Mouse (Mus musculus) lung, embryonic 14.5 days (tissue): ENCODE data around the gene Hhipl2. TPM values are rescaled to one million over a fixed set of nuclear protein-coding genes. Genes with fewer than 3 reads are reported as not detected.
"Not testable (repeated sequence)": the region's sequence is repeated elsewhere in the genome, so short reads cannot be mapped to it uniquely, and the experiment has no call there.

Experiments used
- ATAC-seq: fragments of 200-750 bp; cut with Nextera tagmentation; 2 replicates; pipeline ENCODE4 v1.8.0; 2017; ENCODE audit warnings: mild to moderate bottlenecking, moderate TSS enrichment, moderate library complexity; ENCODE audit not compliant: insufficient read depth
- DNase-seq: peaks from one replicate; pipeline ENCODE4 v3.0.0-alpha.2; 2015
- H3K27ac ChIP-seq: fragments of 300-500 bp; sonication (generic); 2 replicates; pipeline ENCODE4 v1.5.1; 2014; ENCODE audit warnings: low read depth, mild to moderate bottlenecking, moderate library complexity
- H3K27me3 ChIP-seq: fragments of 300-500 bp; sonication (generic); 2 replicates; pipeline ENCODE4 v1.6.1; 2014; ENCODE audit warnings: low read length, control low read depth; ENCODE audit not compliant: insufficient read depth
- H3K36me3 ChIP-seq: fragments of 300-500 bp; sonication (generic); 2 replicates; pipeline ENCODE4 v1.6.1; 2014; ENCODE audit warnings: control low read depth; ENCODE audit not compliant: insufficient read depth
- H3K4me1 ChIP-seq: fragments of 300-500 bp; sonication (generic); 2 replicates; pipeline ENCODE4 v1.6.1; 2014; ENCODE audit warnings: antibody characterized with exemption, control low read depth; ENCODE audit not compliant: insufficient read depth
- H3K4me2 ChIP-seq: fragments of 300-500 bp; sonication (generic); 2 replicates; pipeline ENCODE4 v1.6.1; 2014; ENCODE audit warnings: mild to moderate bottlenecking
- H3K4me3 ChIP-seq: fragments of 300-500 bp; sonication (generic); 2 replicates; pipeline ENCODE4 v1.5.1; 2014; ENCODE audit warnings: low read depth, low read length
- H3K9ac ChIP-seq: fragments of 300-500 bp; sonication (generic); 2 replicates; pipeline ENCODE4 v1.6.1; 2014
- H3K9me3 ChIP-seq: fragments of 300-500 bp; sonication (generic); 2 replicates; pipeline ENCODE4 v1.6.1; 2016; ENCODE audit warnings: low read depth, low read length, control low read depth
- CTCF ChIP-seq: IDR thresholded peaks from 2 replicates; pipeline ENCODE4 v1.5.1; 2016; ENCODE audit warnings: antibody characterized with exemption, low read depth
- WGBS: fragments of 180-500 bp; shearing (Covaris S2); extraction: QIAGEN DNeasy Blood & Tissue Kit; methylation state at CpG from one replicate; pipeline ENCODE4 v1.1.7; 2014; 5-methylcytosine and 5-hydroxymethylcytosine counted together
- polyA plus RNA-seq: library from polyadenylated mRNA; unstranded; fragments of >200 nt; fragmentation: Nextera tagmentation; extraction: Ambion mirVana; gene quantifications from 2 replicates; pipeline ENCODE4 v1.2.1, GENCODE M21; 2014

Hhipl2 gene
- polyA plus RNA-seq = 0.14 TPM in 1 of 2 replicates, not detected in the other

GRCm38 (mm10) chr1:183417873-183418272 is at the start of gene Hhipl2:
Gene Hhipl2, plus strand, starts transcription at chr1:183418215.
- H3K27me3 ChIP-seq = no peaks in the 10 kb centered on the region
- DNase-seq = peak; percentile 55
- no peak for TF ChIP-seq CTCF
- H3K4me1 ChIP-seq = no peaks in the 10 kb centered on the region
- H3K9ac ChIP-seq = no peak within 1 kb of the TSS
- H3K27ac ChIP-seq = no peak within 1 kb of the TSS
- no peak within 1 kb of the TSS for H3K4me3 ChIP-seq
- no peak within 1 kb of the TSS for H3K4me2 ChIP-seq
- H3K9me3 ChIP-seq = no peaks in the 10 kb centered on the region
- H3K36me3 ChIP-seq = no peaks in the 10 kb centered on the region
- 49% methylated on average over 12 of the region's 12 CpGs for WGBS
- ATAC-seq = peak; percentile 54; the same call in 1 of the 2 replicates

- H3K4me1 ChIP-seq = no peaks in the 10 kb centered on the region; the same call in 1 of the 2 replicates
- ATAC-seq (peak; percentile 72), DNase-seq (peak; percentile 37)
- H3K27ac ChIP-seq = peak overlapping the region; percentile 46; the same call in 1 of the 2 replicates
- H3K27me3 ChIP-seq = no peaks in the 10 kb centered on the region
- peaks cover 23% of the 10 kb centered on the region for H3K36me3 ChIP-seq
- whole genome bisulfite sequencing = 2% methylated on average over 54 of the region's 56 CpGs
- H3K4me3 ChIP-seq = peak overlapping the region; percentile 93
- no peaks in the 10 kb centered on the region for H3K9me3 ChIP-seq
- H3K4me2 ChIP-seq = peak overlapping the region; percentile 80
- TF ChIP-seq CTCF = 0 out of 2 replicates have a peak, but pooled peaks have one; percentile 8
- peak overlapping the region; percentile 91 for H3K9ac ChIP-seq
Measured at GRCm38 (mm10) chr1:183368601-183369400, 49.2 kb upstream of the Hhipl2 start.

- peak; percentile 13; the same call in 1 of the 2 replicates for TF ChIP-seq CTCF
Measured at GRCm38 (mm10) chr1:183369427-183370014, 48.5 kb upstream of the Hhipl2 start, which contains the start of gene Mia3. Gene Mia3, minus strand, starts transcription at chr1:183369553.

GRCm38 (mm10) chr1:183374728-183375127 is 43.3 kb upstream of the Hhipl2 start:
- Histone ChIP-seq H3K36me3 (no peaks in the 10 kb centered on the region), H3K4me3 (no peak overlapping the region), H3K9me3 (no peaks in the 10 kb centered on the region), H3K27me3 (no peaks in the 10 kb centered on the region), H3K9ac (no peak overlapping the region), H3K4me1 (no peaks in the 10 kb centered on the region), H3K27ac (no peak overlapping the region), H3K4me2 (no peak overlapping the region)
- 0 out of 2 replicates have a peak, but pooled peaks have one; percentile 7 for TF ChIP-seq CTCF
- ATAC-seq (no peak), DNase-seq (no peak)
- 75% methylated on average over 5 of the region's 5 CpGs for WGBS

More at GRCm38 (mm10) chr1:183369427-183370014, 48.5 kb upstream of the Hhipl2 start, which contains the start of gene Mia3:
- H3K4me3 ChIP-seq = peak within 1 kb of the TSS; percentile 93
- ATAC-seq = peak; percentile 98
- H3K9me3 ChIP-seq = no peaks in the 10 kb centered on the region
- H3K27ac ChIP-seq = peak within 1 kb of the TSS; percentile 73
- H3K36me3 ChIP-seq = peaks cover 16% of the 10 kb centered on the region
- H3K27me3 ChIP-seq = no peaks in the 10 kb centered on the region
- WGBS = 1% methylated on average over 47 of the region's 51 CpGs
- peak within 1 kb of the TSS; percentile 80 for H3K4me2 ChIP-seq
- H3K9ac ChIP-seq = peak within 1 kb of the TSS; percentile 91
- H3K4me1 ChIP-seq = no peaks in the 10 kb centered on the region; the same call in 1 of the 2 replicates
- DNase-seq = peak; percentile 97

- H3K36me3 ChIP-seq = no peaks in the 10 kb centered on the region
- H3K4me2 ChIP-seq = no peak overlapping the region
- no peaks in the 10 kb centered on the region for H3K4me1 ChIP-seq
- DNase-seq (no peak), ATAC-seq (no peak)
- H3K9ac ChIP-seq = no peak overlapping the region
- H3K4me3 ChIP-seq = no peak overlapping the region
- no peaks in the 10 kb centered on the region for H3K27me3 ChIP-seq
- no peak for TF ChIP-seq CTCF
- whole genome bisulfite sequencing = 71% methylated on average over 4 of the region's 4 CpGs
- no peak overlapping the region for H3K27ac ChIP-seq
- H3K9me3 ChIP-seq = no peaks in the 10 kb centered on the region
Measured at GRCm38 (mm10) chr1:183377045-183377444, 41.0 kb upstream of the Hhipl2 start.

GRCm38 (mm10) chr1:183378321-183378941 is 39.6 kb upstream of the Hhipl2 start:
- 76% methylated on average over 10 of the region's 10 CpGs for WGBS
- H3K4me1 ChIP-seq = no peaks in the 10 kb centered on the region
- no peak for TF ChIP-seq CTCF
- no peaks in the 10 kb centered on the region for H3K27me3 ChIP-seq
- H3K36me3 ChIP-seq = no peaks in the 10 kb centered on the region
- no peak overlapping the region for H3K9ac ChIP-seq
- ATAC-seq (no peak), DNase-seq (peak; percentile 6)
- H3K9me3 ChIP-seq = no peaks in the 10 kb centered on the region
- no peak overlapping the region for H3K4me3 ChIP-seq
- H3K4me2 ChIP-seq = no peak overlapping the region
- no peak overlapping the region for H3K27ac ChIP-seq

GRCm38 (mm10) chr1:183379376-183379775 is 38.6 kb upstream of the Hhipl2 start:
- ATAC-seq, H3K4me1 ChIP-seq, H3K4me3 ChIP-seq, H3K9me3 ChIP-seq, H3K27me3 ChIP-seq, H3K36me3 ChIP-seq, H3K4me2 ChIP-seq, H3K27ac ChIP-seq, DNase-seq, H3K9ac ChIP-seq: not testable (repeated sequence)
- WGBS = 84% methylated on average over 3 of the region's 3 CpGs
